Mouse (Mus musculus) spleen, embryonic (tissue): ENCODE results near the gene Taldo1.

Experiments
- CTCF ChIA-PET: fragments of 350-600 bp; sonication (Branson Sonifier 250); formaldehyde crosslinking; loops from one replicate; lab custom pipeline; 2022; lab: Charles Lee

The Taldo1 gene

DNA sequence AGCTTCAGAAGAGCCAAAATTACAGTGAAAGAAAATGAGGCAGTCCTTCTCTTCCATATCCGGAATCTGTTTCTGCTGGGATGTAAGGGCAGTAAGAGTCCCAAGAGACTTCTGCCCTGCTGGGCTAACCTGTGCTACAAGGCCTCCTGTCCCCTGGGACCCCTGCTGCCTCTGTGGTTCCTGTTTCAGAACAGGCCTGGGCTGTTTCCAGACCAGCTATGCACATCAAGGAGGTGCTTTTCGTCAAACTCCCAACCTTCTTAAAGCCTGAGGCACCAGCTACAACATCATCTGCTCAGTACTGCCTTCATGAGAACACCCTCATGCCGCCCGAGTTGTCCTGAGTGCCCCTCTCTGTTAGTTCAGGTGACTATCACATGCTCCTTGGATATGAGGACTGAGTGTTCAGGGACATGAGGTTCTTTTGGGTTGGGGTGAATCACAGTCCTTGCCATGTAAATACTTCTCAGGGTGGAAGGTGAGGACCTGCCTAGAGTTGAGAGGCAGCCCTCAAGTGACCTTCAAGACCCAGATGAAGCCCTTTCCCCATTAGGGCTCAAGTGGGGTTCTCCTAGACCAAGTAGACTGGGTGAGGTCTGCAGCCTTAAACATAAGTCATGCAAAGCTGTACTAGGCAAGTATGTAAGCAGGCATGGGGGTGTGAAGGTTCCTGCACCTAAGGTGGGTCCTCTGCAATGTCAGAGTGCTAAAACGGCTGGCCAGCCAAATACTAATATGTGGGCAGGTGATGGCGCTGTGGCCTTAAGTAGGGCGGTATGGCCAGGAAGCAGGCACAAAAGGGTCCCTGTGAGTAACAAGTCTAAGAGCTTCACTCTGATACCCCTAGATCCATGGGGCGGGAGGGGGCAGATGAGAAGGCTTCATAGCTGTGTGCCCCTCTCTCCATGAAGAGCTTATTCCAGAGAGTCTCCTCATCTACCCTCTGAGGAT lies 26.0 kb downstream of the Taldo1 start:
- CTCF ChIA-PET, result interaction anchor here (0.5 kb wide), 1 partner anchor 13 kb away, joined by 3 read pairs; no protein-coding TSS in a partner anchor

GRCm38 (mm10) chr7:141418970-141419369 lies 27.0 kb downstream of the Taldo1 start:
- CTCF ChIA-PET, result no interaction called here

DNA sequence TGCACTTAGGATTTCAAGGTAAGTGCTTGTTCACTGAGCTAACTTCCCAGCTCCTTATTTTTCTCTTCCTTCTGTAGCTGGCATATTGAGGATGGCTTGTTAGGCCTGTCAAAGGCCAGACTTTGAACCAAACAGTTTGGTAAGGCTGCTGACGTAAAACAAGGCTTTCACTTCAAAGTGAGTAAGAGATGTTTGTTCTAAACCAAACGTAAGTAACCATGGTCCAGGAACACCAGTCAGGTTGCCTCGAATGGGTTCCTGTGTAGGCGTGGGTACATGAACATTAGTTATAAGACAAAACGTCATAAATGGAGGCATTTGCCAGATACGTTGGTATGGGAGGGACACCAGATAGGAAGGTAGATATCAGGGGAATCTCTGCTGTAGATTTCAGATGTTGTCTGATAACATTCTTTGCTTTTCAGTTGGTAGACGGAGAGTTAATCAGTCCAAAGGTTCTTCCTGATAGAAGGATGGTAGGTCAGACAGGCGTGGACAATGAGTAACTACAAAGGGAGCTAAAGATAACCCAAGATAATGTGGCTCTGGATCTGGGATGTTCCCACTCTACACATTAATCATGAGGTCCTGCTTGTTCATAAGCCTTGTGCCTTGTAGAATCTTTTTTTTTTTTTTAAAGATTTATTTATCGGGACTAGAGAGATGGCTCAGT lies 28.2 kb downstream of the Taldo1 start:
- CTCF ChIA-PET, result no interaction called here

DNA sequence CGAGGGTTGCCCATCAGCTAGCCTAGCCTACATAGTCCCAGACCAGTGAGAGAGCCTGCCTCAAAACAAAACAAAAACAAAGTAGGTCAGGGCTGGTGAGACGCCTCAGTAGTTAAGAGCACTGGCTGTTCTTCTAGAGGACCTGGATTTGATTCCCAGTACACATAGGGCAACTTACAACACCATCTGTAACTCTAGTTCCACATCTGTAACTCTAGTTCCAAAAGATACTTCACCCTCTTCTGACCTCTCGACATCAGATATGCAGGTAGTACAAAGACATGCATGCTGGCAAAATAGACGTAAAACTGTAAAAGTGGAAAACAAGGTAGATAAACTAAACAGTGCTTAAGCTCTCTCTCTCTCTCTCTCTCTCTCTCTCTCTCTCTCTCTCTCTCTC lies 31.8 kb downstream of the Taldo1 start:
- CTCF ChIA-PET, result no interaction called here

DNA sequence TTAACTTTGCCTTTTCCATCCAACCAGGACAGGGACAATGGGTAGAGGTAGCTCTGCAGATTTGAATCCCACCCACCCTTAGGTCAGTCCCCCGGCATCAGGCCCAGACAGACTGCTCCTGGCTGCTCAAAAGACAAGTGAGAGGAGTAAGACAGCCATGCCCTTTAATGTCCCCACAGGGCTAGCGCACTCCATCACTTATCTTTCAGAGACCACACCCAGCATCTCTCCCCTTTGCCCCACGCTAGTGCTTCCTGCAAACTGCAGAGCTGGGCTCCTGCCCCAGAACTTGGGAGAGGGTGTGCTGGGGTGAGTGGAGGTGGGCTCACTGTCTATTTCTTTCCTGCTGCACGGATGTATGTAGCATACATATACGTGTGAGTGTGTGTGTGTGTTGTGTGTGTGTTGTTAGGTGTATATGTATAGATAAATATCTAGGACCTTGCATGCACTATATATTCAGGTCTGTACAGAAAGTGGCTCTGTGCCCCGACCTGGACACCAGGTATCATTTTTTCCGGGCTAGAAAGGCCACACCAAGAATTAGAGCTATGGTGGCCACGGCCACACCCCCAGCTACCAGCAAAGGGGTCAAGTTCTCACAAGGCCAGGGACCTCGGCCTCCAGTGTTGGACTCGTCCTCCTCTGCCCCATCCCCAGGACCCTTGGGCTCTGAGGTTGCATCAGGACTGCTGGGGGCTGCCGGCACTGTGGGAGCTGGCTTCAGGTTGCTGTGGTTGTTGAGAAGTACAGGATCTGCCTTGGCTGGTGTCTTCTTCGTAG lies 35.1 kb downstream of the Taldo1 start:
- CTCF ChIA-PET, result no interaction called here

DNA sequence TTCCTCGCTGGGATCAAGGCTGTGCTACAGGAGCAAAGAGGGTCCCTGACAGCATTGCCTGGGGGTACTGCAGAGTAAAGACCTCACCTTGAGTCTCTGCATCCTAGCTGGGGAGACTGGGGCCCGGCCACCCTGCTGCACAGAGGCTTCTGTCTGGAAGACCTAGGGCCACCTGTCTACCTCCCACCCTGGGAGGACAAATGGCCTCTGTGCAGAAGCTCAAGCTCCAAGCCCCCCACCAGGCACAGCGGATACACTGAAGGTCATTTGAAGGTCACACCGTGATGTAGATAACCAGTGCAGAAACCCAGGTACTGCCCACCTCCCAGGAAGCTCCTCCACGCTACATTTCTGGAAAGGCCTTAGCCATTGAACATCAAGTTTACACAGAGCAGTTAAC lies 36.7 kb downstream of the Taldo1 start:
- CTCF ChIA-PET, result interaction anchor here (0.6 kb wide), 1 partner anchor 16 kb away, joined by 3 read pairs; no protein-coding TSS in a partner anchor

DNA sequence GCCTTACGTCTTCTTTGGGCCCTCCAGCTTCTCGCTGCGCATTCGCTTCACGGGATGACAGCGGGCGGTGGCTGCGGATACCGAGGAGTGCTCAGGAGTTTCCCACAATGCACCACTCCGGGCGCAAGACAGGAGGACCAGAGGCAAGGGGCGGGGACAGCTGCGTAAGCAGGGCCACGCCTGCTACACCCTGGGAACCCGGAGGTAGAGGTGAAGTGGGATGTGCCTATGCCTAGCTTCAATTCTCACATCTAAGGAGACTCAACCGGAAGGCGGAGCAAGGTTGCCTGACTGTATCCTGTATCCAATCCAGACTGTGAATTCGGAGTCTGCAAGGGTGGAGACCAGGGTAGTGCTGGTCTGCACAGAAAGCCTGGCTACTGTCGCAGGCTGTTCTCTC lies 37.3 kb downstream of the Taldo1 start, which contains the start of gene Cend1:
Gene Cend1 (minus strand): TSS at position 182 of the 400 bp plus-strand sequence.
- CTCF ChIA-PET, result interaction anchor here (0.6 kb wide), 1 partner anchor 16 kb away, joined by 3 read pairs; no protein-coding TSS in a partner anchor

DNA sequence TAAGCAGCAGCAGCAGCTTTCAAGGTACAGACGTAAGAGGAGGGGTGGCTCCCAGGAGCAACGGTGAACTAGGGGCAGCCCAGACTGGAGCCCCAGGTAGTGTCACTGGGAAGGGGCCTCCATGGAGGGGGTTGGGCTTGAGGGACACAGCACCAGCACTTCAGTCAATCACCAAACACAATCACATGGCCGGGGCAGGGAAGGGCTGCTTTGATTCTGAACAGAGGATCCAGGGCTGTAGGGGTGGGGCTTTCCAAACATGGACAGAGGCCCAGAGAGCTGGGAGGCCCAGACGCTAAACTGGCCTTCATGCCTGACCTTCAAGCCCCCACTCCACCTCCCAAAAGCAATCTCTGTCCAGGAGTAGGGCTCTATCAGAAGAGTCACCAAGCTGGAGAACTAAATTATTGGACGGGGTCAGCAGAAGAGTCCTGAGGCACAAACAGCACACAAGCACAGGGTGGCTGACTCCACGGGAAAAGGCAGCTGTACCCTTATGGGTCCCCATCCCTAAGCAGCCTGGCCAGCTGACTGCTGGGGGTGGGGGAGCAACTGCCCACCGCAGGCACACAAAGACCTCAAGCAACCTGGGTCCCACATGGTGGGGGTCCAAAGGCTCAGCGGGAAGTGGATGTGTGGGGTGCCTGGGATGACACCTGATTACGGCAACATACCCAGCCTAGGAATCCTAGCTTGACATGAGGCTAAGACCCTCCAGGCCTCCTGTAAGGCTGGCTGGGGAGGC lies 38.0 kb downstream of the Taldo1 start:
- CTCF ChIA-PET, result no interaction called here

DNA sequence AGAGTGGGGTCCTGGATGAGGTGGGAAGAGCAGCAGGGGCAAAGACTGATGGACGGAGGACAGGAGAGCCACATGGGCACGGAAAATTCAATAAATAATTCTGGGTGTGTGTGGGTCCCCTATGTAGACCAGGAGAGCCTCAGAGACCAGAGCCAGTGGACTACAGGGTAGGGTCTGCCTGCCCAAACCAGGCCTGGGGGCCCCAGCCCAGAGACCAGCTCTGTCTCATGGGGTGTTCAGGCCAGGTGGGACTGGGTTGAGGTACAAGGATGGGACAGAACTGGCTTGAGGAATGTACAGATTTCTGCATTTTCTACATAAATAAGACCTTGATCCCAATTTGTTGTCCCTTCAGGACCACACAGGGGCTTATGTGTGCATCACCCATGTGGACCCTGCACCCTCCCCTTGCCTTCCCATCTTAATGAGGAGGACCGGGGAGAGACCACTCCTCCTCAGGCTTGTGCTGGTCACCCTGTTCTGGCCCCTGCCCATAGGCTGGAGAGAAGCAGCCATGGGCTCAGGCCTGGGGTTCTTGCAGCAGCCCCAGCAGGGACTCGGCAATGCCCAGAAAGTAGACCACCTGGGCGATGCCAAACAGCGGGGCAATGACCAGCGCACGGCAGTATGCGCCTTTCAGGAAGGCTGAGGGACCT lies 38.7 kb downstream of the Taldo1 start:
- CTCF ChIA-PET, result no interaction called here

GRCm38 (mm10) chr7:141431434-141432185 lies 39.6 kb downstream of the Taldo1 start:
- CTCF ChIA-PET, result interaction anchor here (0.6 to 1.2 kb wide), 2 partner anchors 22 to 30 kb away, joined by 3 to 4 read pairs; no protein-coding TSS in a partner anchor

GRCm38 (mm10) chr7:141432186-141432611 lies 40.2 kb downstream of the Taldo1 start:
- CTCF ChIA-PET, result interaction anchor here (0.5 to 1.2 kb wide), 2 partner anchors 15 to 31 kb away, joined by 3 to 4 read pairs; partner anchors contain the start of gene Rplp2

GRCm38 (mm10) chr7:141432741-141433516 lies 40.9 kb downstream of the Taldo1 start:
- CTCF ChIA-PET, result interaction anchor here (0.5 to 1.2 kb wide), 2 partner anchors 14 to 31 kb away, joined by 3 to 4 read pairs; partner anchors contain the start of gene Rplp2

DNA sequence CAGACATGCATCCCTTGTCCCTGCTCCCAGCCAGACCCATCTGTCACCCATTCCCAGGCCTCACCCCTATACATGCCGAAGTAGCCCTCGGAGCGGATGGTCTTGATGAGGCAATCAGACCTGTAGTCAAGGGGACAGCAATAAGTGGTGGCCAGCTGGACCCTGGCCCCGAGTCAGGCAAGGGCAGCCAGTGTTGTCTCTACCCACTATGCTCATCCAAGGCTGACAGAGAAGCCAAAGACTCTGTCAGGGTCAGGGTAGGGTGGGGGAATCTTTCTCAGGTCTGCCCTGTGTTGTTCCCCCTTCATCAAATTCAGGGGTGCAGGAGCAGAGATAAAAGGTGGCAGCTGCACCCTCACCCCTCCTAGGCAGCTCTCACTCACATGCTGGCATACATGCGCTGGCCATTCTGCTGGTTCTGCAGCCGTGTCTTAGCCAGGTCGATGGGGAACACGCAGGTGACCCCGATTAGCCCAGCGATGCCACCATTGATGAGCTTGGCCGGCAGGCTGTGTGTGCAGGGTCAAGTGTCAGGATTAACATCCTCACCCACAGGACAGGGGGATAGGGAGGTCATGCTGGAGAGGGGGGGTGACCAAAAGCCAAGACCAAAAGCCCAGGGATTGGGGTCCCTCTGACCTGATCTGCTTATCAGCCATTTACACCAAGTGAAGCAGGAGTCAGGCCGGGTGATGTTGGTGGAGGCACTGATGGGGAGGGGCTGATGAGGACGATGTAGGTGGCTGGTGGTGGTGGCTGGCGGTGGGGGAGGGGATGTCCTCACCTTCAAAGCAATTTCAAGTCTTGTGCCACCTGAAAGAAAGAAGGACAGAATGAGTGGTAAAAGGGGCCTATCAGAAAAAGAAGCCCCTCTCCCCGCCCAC lies 41.8 kb downstream of the Taldo1 start:
- CTCF ChIA-PET, result no interaction called here

- CTCF ChIA-PET, result no interaction called here
Observed at GRCm38 (mm10) chr7:141434464-141434863, 42.5 kb downstream of the Taldo1 start.

- CTCF ChIA-PET, result interaction anchor here (1.0 kb wide), 1 partner anchor 11 kb away, joined by 4 read pairs; the partner anchor contains the start of gene Rplp2
Observed at GRCm38 (mm10) chr7:141435129-141435855, 43.3 kb downstream of the Taldo1 start.

- CTCF ChIA-PET, result interaction anchor here (0.5 to 1.0 kb wide), 3 partner anchors 11 to 96 kb away, joined by 3 to 6 read pairs (median 4); partner anchors contain the start of gene Rplp2
Observed at GRCm38 (mm10) chr7:141435856-141436522, 44.0 kb downstream of the Taldo1 start.
